Mouse (Mus musculus) megakaryocyte, embryonic 14.5 days (primary cell): ENCODE results near the gene Rgma. TPM values are rescaled to one million over a fixed set of nuclear protein-coding genes. Genes with fewer than 3 reads are reported as not detected.
A peak's percentile ranks its signal among the peaks of the same experiment; 100 is the strongest.

Experiments
- H3K27me3 ChIP-seq: replicated peaks from 2 replicates; pipeline ENCODE3; 2012; ENCODE audit warnings: inconsistent platforms
- H3K36me3 ChIP-seq: replicated peaks from 2 replicates; pipeline ENCODE3; 2012; ENCODE audit warnings: low read length, inconsistent platforms, mixed read lengths
- H3K4me1 ChIP-seq: 2 replicates; pipeline ENCODE4 v1.6.1; 2012; ENCODE audit warnings: inconsistent platforms
- H3K4me3 ChIP-seq: replicated peaks from 2 replicates; pipeline ENCODE3; 2012; ENCODE audit warnings: moderate library complexity, mild to moderate bottlenecking, inconsistent platforms
- H3K9me3 ChIP-seq: 2 replicates; pipeline ENCODE4 v1.6.1; 2012; ENCODE audit warnings: inconsistent platforms
- FLI1 ChIP-seq: IDR thresholded peaks from 2 replicates; pipeline ENCODE4 v1.6.1; 2012; ENCODE audit warnings: low read length, inconsistent platforms, mixed read lengths
- GATA1 ChIP-seq: IDR thresholded peaks from 3 replicates; pipeline ENCODE4 v1.6.1; 2012; ENCODE audit warnings: mixed read lengths, low read length, inconsistent platforms, borderline replicate concordance
- polyA plus RNA-seq: library from polyadenylated mRNA; stranded (reverse); fragments of >175 nt; gene quantifications from 2 replicates; pipeline ENCODE4 v1.2.3, GENCODE M21; 2012; ENCODE audit warnings: low replicate concordance; ENCODE audit not compliant: insufficient read depth

Rgma gene
- polyA plus RNA-seq, 1 experiment: not detected

DNA sequence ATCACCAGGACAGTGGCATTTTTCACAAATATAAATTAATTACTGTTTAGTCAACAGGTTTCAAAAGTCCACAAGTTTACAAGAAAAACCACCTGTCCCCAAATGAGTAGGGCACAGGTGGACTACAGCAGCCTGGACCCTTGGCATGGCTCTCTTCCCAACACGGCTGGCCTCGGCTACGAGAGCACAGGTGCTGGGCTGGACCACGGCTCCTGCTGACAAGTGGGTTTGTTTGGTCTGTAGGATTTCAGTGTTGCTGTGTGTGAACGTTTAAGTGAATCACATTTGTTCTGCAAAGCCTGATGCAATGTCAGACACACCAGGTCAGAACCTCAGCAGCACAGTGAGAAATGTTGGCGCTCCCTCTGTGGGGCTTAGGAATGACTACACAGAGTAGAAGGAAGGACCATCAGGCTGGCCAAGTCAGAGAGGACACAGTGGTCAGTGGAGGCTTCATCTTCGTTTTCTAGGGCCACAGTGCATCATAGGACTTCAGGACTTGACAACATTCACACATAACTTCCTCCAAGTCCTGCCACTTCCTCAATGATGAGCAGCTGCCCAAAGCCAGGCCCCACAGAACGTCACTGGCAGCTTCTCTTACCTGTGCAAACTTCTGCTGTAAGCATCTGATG lies 51.6 kb downstream of the Rgma start:
- TF ChIP-seq GATA1 (no peak), FLI1 (no peak)
- Histone ChIP-seq H3K9me3 (no peaks in the 10 kb centered on the region), H3K4me1 (peaks cover 59% of the 10 kb centered on the region), H3K4me3 (no peak overlapping the region), H3K36me3 (peaks cover 71% of the 10 kb centered on the region), H3K27me3 (no peaks in the 10 kb centered on the region)

DNA sequence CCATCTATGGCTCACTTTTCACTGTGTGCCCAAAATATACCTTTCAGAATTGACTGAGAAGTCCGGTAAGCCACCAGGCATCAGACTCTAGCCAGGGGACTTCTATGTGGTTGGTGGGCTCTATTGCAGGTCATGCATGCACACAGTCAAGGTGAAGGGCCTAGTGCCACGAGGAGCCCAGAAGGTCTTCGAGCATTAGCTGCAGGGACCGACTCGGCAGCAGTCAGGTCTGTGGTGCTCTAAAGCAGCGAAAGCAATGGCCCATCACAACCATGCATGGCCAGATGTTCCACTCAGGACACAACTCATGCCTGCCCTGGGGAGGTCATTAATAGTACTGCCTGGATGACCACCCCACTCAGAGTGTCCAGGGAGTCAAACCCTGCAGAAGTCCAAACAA lies 52.5 kb downstream of the Rgma start:
- H3K4me3 ChIP-seq: no peak overlapping the region
- peaks cover 53% of the 10 kb centered on the region for H3K4me1 ChIP-seq
- TF ChIP-seq FLI1: no peak
- H3K27me3 ChIP-seq: no peaks in the 10 kb centered on the region
- H3K36me3 ChIP-seq: peaks cover 75% of the 10 kb centered on the region
- H3K9me3 ChIP-seq: no peaks in the 10 kb centered on the region

DNA sequence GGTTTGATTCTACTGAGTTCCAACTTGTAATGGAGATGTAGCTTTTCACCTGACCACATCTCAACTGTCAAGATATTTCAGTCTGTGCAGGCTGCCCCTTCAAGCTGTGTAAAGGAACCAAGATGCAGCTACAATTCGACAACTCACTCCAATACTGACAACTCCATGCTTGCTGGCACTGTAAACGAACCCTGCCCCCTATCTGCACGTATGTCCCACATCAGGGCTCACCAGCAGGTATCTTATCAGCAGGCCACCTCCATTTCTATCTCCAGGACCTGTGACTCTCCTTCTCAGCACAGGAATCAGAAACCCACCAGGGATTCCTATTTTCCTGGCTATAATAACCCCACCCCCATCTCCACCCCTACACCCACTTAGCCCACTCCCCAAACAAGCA lies 53.2 kb downstream of the Rgma start:
- no peaks in the 10 kb centered on the region for H3K27me3 ChIP-seq

DNA sequence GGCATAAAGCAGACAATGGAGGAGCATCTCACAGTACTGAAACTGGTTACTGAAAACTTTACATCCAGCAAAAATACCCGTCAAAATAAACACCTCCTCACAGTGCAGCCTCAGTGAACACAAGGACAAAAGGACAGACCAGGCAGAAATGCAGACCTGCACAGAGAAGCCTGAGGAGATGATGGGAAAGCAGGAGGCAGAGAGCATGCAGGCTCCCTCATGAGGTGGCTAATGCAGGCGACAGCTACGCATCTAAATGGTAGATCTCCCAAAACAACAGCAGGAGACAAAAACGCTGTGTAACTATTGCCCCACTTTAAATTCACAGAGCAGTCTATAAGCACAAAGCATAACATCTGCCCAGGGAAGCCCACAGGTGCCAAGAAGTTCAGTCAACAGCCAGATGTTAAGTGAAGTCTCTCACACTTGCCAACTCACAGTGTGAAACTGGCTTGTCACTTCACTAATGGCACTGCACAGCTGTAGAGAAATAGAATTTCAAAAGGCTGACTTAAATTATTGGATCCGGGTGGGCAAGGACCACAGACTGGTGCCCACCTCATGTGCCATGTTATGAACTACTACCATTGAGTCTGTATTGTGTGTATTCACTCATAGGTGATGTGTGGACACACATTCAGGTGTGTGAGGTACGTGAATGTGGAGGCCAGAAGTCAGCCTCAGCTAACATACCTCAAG lies 58.5 kb downstream of the Rgma start:
- Histone ChIP-seq H3K9me3 (no peaks in the 10 kb centered on the region), H3K4me1 (peaks cover 36% of the 10 kb centered on the region), H3K4me3 (no peak overlapping the region), H3K36me3 (peaks cover 92% of the 10 kb centered on the region), H3K27me3 (no peaks in the 10 kb centered on the region)
- no peak for TF ChIP-seq GATA1
- no peak for TF ChIP-seq FLI1

More for the DNA sequence above, 53.2 kb downstream of the Rgma start:
- TF ChIP-seq FLI1: no peak
- no peak for TF ChIP-seq GATA1
- Histone ChIP-seq H3K4me3 (no peak overlapping the region), H3K9me3 (no peaks in the 10 kb centered on the region), H3K36me3 (peaks cover 82% of the 10 kb centered on the region), H3K4me1 (peaks cover 52% of the 10 kb centered on the region)

DNA sequence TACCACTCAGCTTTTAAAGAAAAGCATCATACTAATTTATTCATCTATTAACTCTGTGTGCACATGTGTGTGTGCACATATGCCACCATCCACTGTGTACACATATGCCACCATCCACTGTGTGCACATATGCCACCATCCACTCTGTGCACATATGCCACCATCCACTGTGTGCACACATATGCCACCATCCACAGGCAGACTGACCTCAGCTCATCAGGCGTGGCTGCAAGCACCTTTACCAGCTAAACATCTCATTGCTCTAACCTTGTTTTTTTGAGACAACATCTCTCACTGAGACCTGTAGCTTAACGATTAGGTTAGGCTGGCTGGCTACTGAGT lies 59.0 kb downstream of the Rgma start:
- Histone ChIP-seq H3K36me3 (peaks cover 92% of the 10 kb centered on the region), H3K4me3 (peak overlapping the region; percentile 29), H3K27me3 (no peaks in the 10 kb centered on the region), H3K4me1 (peaks cover 31% of the 10 kb centered on the region), H3K9me3 (no peaks in the 10 kb centered on the region)
- TF ChIP-seq FLI1: no peak
- no peak for TF ChIP-seq GATA1

- peak overlapping the region; percentile 9 for H3K4me3 ChIP-seq
- no peaks in the 10 kb centered on the region for H3K9me3 ChIP-seq
- peaks cover 92% of the 10 kb centered on the region for H3K36me3 ChIP-seq
- H3K27me3 ChIP-seq: no peaks in the 10 kb centered on the region
- peaks cover 18% of the 10 kb centered on the region; the same call in 1 of the 2 replicates for H3K4me1 ChIP-seq
- TF ChIP-seq FLI1 (no peak), GATA1 (no peak)
Measured at GRCm38 (mm10) chr7:73435685-73436084, 60.4 kb downstream of the Rgma start.

DNA sequence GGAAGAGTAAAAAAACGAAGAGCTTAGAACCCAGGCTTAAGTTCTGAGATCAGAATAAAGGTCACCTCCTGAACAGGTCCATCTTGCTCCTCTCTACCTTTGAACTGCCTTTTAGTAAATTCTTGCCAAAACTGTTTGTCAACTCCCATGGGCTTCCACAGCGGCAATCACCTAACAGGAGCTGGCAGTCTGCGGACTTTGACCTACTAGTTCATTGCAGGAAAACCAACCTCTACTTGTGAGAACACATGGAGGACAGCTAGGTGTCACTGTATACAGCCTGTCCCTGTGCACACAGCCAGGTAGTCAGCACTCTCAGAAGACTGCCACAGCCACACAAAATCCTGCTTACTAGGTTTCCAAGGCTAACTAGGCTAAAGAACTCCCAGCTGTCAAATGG lies 66.5 kb downstream of the Rgma start:
- Histone ChIP-seq H3K9me3 (no peaks in the 10 kb centered on the region), H3K27me3 (no peaks in the 10 kb centered on the region), H3K4me1 (peaks cover 8% of the 10 kb centered on the region; the same call in 1 of the 2 replicates), H3K36me3 (peaks cover 100% of the 10 kb centered on the region), H3K4me3 (no peak overlapping the region)
- TF ChIP-seq FLI1 (no peak), GATA1 (no peak)

DNA sequence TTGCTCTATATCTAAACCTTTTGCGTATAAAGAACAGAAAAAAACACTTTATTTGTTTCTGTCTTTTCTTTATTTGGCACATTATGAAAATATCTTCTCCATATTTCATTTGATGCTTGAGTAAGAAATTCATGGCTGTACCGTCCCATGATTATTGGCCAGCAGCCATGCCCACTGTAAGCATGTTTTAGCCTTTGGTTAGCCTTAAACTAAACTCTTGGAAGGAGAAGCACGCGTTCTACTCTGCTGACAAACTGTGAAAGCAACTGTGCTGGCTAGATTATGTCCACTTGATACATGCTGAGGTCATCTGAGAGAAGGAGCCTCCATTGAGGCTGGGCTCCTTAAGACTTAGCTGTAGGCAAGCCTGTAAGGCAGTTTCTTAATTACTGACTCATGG lies 66.9 kb downstream of the Rgma start:
- TF ChIP-seq GATA1 (no peak), FLI1 (no peak)
- peaks cover 12% of the 10 kb centered on the region for H3K4me1 ChIP-seq
- H3K27me3 ChIP-seq: no peaks in the 10 kb centered on the region
- H3K4me3 ChIP-seq: no peak overlapping the region
- no peaks in the 10 kb centered on the region for H3K9me3 ChIP-seq
- peaks cover 100% of the 10 kb centered on the region for H3K36me3 ChIP-seq

GRCm38 (mm10) chr7:73451594-73451993 lies 76.3 kb downstream of the Rgma start:
- Histone ChIP-seq H3K9me3 (no peaks in the 10 kb centered on the region), H3K4me1 (peaks cover 30% of the 10 kb centered on the region), H3K27me3 (no peaks in the 10 kb centered on the region), H3K4me3 (no peak overlapping the region), H3K36me3 (peaks cover 100% of the 10 kb centered on the region)
- TF ChIP-seq GATA1 (no peak), FLI1 (no peak)

DNA sequence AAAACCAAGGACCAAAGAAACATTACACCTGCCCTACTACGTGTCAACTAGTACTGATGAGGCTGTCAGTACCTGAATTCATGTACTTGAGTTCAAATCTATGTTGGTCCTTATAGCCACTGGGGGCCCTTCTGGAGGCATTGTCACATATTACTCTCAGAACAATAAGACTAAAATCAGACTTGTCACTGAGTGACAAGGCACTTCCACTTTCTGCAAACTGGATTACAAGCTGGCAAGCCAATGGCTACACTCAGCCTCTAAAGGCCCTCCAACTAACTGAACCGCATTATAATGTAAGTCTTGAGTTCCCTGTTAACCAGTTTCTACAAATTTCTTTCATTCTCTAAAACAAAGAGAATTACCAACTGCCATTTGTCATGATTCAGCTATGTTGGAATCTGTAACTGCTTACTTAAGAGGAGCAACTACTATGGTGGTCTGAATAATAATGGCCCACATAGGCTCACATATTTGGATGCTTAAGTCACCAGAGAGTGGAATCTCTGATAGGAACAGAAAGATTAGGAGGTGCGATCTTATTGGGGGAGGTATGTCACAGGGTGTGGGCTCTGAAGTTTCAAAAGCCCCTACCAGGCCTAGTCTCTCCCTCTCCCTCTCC lies 77.0 kb downstream of the Rgma start:
- peaks cover 25% of the 10 kb centered on the region for H3K4me1 ChIP-seq
- H3K36me3 ChIP-seq: peaks cover 100% of the 10 kb centered on the region
- H3K27me3 ChIP-seq: no peaks in the 10 kb centered on the region
- H3K9me3 ChIP-seq: no peaks in the 10 kb centered on the region
- no peak for TF ChIP-seq GATA1
- no peak for TF ChIP-seq FLI1
- no peak overlapping the region for H3K4me3 ChIP-seq
